Mouse (Mus musculus) forebrain, embryonic 15.5 days (tissue): ENCODE results near the gene Lpcat3. TPM values are rescaled to one million over a fixed set of nuclear protein-coding genes. Genes with fewer than 3 reads are reported as not detected.
"Not testable (repeated sequence)": the region's sequence is repeated elsewhere in the genome, so short reads cannot be mapped to it uniquely, and the experiment has no call there.

Source experiments
- ATAC-seq: fragments of 200-750 bp; cut with Nextera tagmentation; replicated peaks from 2 replicates; pipeline ENCODE4 v1.8.0; 2017; ENCODE audit warnings: mild to moderate bottlenecking, moderate TSS enrichment, moderate library complexity
- H3K27ac ChIP-seq: fragments of 300-500 bp; sonication (generic); replicated peaks from 2 replicates; pipeline ENCODE4 v1.5.1; 2015; ENCODE audit warnings: mild to moderate bottlenecking, inconsistent platforms
- H3K27me3 ChIP-seq: fragments of 300-500 bp; sonication (generic); 2 replicates; pipeline ENCODE4 v1.6.1; 2015; ENCODE audit warnings: inconsistent platforms
- H3K36me3 ChIP-seq: fragments of 300-500 bp; sonication (generic); 2 replicates; pipeline ENCODE4 v1.6.1; 2015; ENCODE audit warnings: mild to moderate bottlenecking, inconsistent platforms
- H3K4me1 ChIP-seq: fragments of 300-500 bp; sonication (generic); 2 replicates; pipeline ENCODE4 v1.6.1; 2015; ENCODE audit warnings: inconsistent platforms
- H3K4me2 ChIP-seq: fragments of 300-500 bp; sonication (generic); replicated peaks from 2 replicates; pipeline ENCODE4 v1.6.1; 2015; ENCODE audit warnings: mild to moderate bottlenecking, inconsistent platforms
- H3K4me3 ChIP-seq: fragments of 300-500 bp; sonication (generic); 2 replicates; pipeline ENCODE4 v1.5.1; 2015; ENCODE audit warnings: mild to moderate bottlenecking, inconsistent platforms
- H3K9ac ChIP-seq: fragments of 300-500 bp; sonication (generic); replicated peaks from 2 replicates; pipeline ENCODE4 v1.6.1; 2015; ENCODE audit warnings: mild to moderate bottlenecking, inconsistent platforms
- H3K9me3 ChIP-seq: fragments of 300-500 bp; sonication (generic); 2 replicates; pipeline ENCODE4 v1.6.1; 2016; ENCODE audit warnings: inconsistent platforms
- WGBS: fragments of 180-500 bp; shearing (Covaris S2); methylation state at CpG from one replicate; pipeline ENCODE4 v1.1.7; 2015; ENCODE audit warnings: mixed read lengths; 5-methylcytosine and 5-hydroxymethylcytosine counted together
- polyA plus RNA-seq: library from polyadenylated mRNA; unstranded; fragments of >200 nt; fragmentation: Nextera tagmentation; extraction: Ambion mirVana; gene quantifications from 2 replicates; pipeline ENCODE4 v1.2.1, GENCODE M21; 2015

The Lpcat3 gene
- polyA plus RNA-seq, 1 experiment from 2014 or later = 34.6 TPM

DNA sequence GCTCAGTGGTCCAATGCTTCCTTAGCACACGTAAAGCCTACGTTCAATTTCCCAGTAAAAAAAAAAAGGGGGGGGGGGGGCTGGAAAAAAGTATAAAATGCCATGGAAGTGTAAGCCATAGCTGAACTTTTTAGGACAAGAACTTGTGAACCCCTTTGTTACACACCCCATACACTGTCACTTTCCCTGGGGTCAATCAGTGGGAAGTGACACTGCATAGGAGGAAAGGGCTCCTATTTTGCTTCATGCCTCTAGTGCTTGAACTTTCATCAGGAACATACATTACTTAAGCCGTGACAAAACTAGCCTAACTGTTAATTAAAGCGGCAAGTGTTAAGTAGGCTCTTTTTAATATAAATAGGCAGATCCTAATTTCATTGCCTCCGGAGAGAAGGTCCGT is 832 bp upstream of the Lpcat3 start:
- Histone ChIP-seq H3K9me3 (no peaks in the 10 kb centered on the region), H3K27me3 (no peaks in the 10 kb centered on the region), H3K36me3 (no peaks in the 10 kb centered on the region), H3K4me1 (peaks cover 11% of the 10 kb centered on the region), H3K4me2 (peak overlapping the region; percentile 57), H3K27ac (peak overlapping the region; percentile 75; the same call in 1 of the 2 replicates), H3K4me3 (peak overlapping the region; percentile 84), H3K9ac (peak overlapping the region; percentile 60)
- WGBS = 29% methylated on average over 6 of the region's 6 CpGs
- ATAC-seq = no peak

DNA sequence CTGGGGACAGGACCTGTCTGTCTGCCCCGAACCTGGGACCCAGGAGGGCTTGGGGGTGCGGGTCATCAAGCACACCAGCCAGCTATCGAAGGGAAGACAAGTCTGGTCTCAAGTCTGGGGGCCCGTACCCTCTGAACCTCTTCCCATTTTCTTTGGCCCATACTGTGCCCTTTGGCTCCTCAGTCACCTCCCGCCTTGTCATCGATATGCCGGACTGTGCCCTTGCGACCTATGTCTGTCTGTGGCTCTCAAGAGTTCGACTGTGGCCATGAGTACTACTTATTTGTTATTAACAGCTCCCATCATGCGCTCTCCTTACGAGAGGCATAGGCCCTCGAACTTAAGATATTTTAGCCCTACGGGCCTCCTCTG is 583 bp downstream of the Lpcat3 start:
- Histone ChIP-seq H3K4me1 (peaks cover 11% of the 10 kb centered on the region), H3K9ac (peak overlapping the region; percentile 60), H3K4me3 (peak overlapping the region; percentile 84), H3K9me3 (no peaks in the 10 kb centered on the region), H3K36me3 (no peaks in the 10 kb centered on the region), H3K27ac (peak overlapping the region; percentile 75), H3K27me3 (no peaks in the 10 kb centered on the region), H3K4me2 (peak overlapping the region; percentile 57)
- 21% methylated on average over 13 of the region's 13 CpGs for WGBS
- ATAC-seq = no peak

DNA sequence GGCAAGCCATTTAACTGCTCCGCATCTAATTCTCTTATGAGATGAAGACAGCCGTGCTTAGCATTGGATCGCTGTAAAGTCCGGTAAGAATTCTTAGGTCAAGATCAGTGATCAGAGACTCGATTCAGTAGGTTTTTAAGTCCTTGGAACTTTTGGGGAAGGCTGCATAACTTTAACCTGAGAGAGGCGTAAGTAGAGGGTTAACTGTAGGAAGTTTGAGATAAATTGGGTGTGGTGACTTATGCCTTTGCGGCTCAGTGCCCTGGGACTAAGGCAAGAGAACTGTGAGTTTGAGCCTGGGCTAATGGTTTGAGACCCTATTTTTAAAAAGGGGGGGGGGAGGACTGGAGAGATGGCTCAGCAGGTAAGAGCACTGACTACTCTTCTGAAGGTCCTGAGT is 1.4 kb downstream of the Lpcat3 start:
- Histone ChIP-seq H3K9ac (no peak overlapping the region), H3K9me3 (no peaks in the 10 kb centered on the region), H3K4me3 (no peak overlapping the region), H3K4me1 (peaks cover 11% of the 10 kb centered on the region), H3K4me2 (no peak overlapping the region; the same call in 1 of the 2 replicates), H3K36me3 (no peaks in the 10 kb centered on the region), H3K27me3 (no peaks in the 10 kb centered on the region), H3K27ac (no peak overlapping the region)
- no peak for ATAC-seq
- whole genome bisulfite sequencing = 88% methylated on average over 7 of the region's 7 CpGs

DNA sequence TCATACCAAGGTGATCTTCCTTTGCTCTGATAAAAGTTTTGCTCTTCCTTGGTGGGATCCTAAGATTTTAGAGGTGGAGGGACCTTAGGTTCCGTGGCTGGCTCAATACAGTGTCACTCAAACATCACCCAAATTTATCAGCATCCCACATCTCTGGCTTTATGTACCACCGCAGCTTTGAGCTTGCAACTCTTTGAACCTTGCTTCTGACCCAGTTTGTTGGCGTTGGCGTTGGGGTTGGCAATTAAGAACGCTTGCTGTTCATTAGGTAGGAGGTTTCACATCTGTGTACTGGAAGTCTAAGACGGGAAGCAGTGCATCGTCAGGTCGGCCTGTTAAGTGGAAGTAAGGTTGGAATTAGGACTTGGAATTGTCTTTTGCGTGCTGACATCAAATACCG is 2.2 kb downstream of the Lpcat3 start:
- no peak overlapping the region for H3K4me2 ChIP-seq
- peaks cover 11% of the 10 kb centered on the region for H3K4me1 ChIP-seq
- H3K27ac ChIP-seq = no peak overlapping the region
- H3K9ac ChIP-seq = no peak overlapping the region
- no peaks in the 10 kb centered on the region for H3K9me3 ChIP-seq
- H3K4me3 ChIP-seq = no peak overlapping the region
- H3K36me3 ChIP-seq = no peaks in the 10 kb centered on the region
- no peak for ATAC-seq
- 93% methylated on average over 10 of the region's 10 CpGs for WGBS
- no peaks in the 10 kb centered on the region for H3K27me3 ChIP-seq

DNA sequence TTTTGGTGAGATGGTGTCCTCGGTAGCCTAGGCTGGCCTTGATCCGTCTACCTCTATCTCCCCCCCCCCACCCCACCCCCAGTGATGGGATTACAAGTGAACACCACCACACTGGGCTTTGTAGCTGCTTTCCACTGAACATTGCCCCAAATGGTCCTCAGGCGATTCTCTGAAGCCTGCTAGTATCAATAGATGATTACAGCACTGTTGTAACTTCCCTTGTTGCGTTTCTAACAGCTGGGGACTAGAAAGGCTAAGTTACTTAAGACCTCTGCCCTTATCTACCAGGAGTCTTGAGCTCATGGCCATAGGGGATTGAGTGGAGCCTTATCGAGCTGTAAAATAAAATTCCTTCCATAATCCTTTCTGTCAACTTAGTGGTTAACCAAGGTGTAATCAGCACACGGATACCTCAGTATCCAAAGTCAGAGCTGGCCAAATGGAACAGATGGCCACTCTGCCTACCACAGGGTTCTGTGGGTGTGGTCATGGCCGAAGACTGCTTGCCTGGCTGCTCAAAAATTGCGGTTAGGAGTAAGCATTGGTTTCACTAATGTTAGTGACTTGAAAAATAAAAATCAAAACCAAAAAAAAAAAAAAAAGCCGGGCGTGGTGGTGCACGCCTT is 6.5 kb downstream of the Lpcat3 start:
- H3K4me1 ChIP-seq = no peaks in the 10 kb centered on the region
- no peak overlapping the region for H3K27ac ChIP-seq
- no peak overlapping the region for H3K4me2 ChIP-seq
- no peaks in the 10 kb centered on the region for H3K9me3 ChIP-seq
- no peaks in the 10 kb centered on the region for H3K36me3 ChIP-seq
- no peak for ATAC-seq
- no peak overlapping the region for H3K4me3 ChIP-seq
- H3K9ac ChIP-seq = no peak overlapping the region
- no peaks in the 10 kb centered on the region for H3K27me3 ChIP-seq
- WGBS = 90% methylated on average over 11 of the region's 11 CpGs

DNA sequence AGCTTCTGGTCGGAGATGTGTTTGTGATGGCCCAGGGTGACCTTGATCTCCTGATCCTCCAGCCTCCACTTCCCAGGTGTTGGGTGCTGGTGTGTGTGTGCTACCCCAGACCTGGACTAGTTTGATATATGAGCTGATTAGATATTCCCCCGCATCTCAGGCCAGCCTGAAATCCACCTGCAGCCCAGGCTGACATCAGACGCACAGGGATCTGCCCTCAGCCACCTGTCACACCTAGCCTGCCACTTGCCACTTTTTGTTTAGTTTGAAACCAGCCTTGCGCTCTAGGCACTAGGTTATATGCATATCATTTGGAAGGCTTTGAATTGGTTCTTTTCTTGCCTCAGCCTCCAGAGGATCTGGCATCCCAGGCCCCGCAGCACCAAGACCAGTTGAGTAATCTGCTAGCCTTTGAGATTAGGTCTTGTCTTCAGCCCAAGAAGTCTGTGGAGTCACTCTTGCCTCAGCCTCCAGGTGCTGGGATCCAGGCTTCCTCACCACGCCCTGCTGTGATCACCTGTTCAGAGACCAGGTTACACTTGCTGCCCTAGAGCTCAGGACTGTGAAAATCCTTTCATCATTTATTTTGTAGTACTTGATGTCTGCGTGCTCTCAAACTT is 7.6 kb downstream of the Lpcat3 start:
- Histone ChIP-seq H3K4me2 (no peak overlapping the region), H3K27ac (no peak overlapping the region), H3K36me3 (no peaks in the 10 kb centered on the region), H3K4me1 (no peaks in the 10 kb centered on the region), H3K9ac (no peak overlapping the region), H3K9me3 (no peaks in the 10 kb centered on the region), H3K27me3 (no peaks in the 10 kb centered on the region), H3K4me3 (no peak overlapping the region)
- 96% methylated on average over 7 of the region's 7 CpGs for WGBS
- ATAC-seq = no peak

DNA sequence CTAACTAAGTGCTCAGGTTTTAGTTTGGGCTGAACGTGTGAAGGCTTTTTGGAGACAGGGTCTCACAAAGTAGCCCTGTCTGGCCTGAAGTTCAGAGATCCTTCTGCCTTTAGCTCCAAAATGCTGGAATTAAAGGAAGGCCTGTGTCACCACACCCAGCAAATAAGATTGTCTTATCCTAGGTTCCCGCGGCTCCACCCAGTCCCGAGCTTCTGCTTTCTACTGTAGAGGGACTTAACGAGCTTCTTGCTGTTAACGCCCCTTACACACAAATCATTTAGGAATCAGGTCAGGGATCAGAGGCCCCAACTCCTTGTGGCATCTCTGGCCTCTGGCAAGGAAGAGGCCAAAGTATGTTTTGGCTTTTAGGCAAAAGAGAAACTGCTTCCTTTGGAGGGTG is 9.3 kb downstream of the Lpcat3 start:
- Histone ChIP-seq H3K36me3 (no peaks in the 10 kb centered on the region), H3K4me1 (no peaks in the 10 kb centered on the region), H3K27ac (no peak overlapping the region), H3K4me3 (no peak overlapping the region), H3K9me3 (no peaks in the 10 kb centered on the region), H3K4me2 (no peak overlapping the region), H3K9ac (no peak overlapping the region), H3K27me3 (no peaks in the 10 kb centered on the region)
- WGBS = 51% methylated on average over 6 of the region's 6 CpGs
- no peak for ATAC-seq

DNA sequence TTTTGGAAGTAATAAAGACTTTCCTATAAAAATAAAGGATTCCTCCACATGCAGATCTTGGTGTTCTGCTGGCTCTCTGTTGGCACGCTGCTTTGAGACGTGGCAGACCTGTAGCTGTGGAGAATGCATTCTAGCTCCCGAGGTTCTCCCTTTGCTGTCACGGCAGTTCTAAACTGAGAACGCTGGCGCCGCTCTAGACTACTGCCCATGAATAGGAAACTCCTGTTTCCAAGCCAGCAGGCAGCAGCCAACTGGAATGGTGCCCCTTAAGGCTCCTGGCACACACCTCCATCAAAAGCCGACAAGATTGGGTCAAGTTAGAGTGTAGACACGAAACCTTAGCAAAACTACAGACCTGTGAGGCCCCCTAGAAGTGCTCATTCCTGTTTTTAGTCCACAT is 10.8 kb downstream of the Lpcat3 start:
- WGBS = 89% methylated on average over 9 of the region's 9 CpGs
- Histone ChIP-seq H3K4me3 (no peak overlapping the region), H3K9me3 (no peaks in the 10 kb centered on the region), H3K4me1 (no peaks in the 10 kb centered on the region), H3K36me3 (no peaks in the 10 kb centered on the region), H3K27ac (no peak overlapping the region), H3K9ac (no peak overlapping the region), H3K27me3 (no peaks in the 10 kb centered on the region), H3K4me2 (no peak overlapping the region)
- ATAC-seq = no peak

DNA sequence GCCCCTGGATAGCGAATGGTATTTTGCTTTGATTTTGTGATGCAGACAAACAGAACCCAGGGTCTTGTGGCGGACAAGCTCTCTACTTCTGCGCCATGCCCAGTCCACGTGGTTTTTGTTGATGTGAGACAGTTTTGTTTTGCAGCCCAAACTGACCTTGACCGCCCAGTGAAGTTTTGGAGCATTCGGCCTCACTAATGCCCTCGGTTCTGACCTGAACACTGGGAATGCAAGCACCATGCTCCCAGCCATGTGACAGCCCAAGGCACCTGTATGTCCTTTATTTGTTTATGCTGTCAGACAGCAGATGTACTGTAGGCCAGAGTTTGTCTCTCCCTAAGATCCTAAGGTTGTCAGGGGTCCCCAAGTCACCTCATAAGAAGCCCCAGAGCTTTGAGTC is 11.8 kb downstream of the Lpcat3 start:
- 95% methylated on average over 7 of the region's 7 CpGs for WGBS
- H3K4me3 ChIP-seq = no peak overlapping the region
- H3K36me3 ChIP-seq = no peaks in the 10 kb centered on the region

DNA sequence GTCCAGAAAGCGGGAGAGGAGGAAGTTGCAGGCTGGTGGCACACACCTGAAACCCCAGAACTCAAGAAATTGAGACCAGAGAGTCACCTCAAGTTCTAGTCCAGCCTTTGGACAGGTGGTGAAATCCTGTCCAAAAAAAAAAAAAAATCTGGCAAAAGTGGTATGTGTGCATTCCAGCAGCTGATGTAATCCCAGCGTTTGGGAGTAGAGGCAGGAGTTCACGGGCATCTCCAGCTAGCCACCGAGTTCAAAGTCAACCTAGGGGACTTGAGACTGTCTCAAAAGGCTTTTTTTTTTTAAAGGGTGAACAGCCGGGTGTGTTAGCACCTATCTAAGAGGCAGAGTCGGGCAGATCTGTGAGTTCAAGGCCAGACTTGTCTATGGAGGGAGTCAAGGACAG is 13.3 kb downstream of the Lpcat3 start:
- Histone ChIP-seq H3K27ac (no peak overlapping the region), H3K9ac (no peak overlapping the region), H3K4me3 (no peak overlapping the region), H3K27me3 (no peaks in the 10 kb centered on the region), H3K9me3 (no peaks in the 10 kb centered on the region), H3K4me2 (no peak overlapping the region), H3K36me3 (no peaks in the 10 kb centered on the region), H3K4me1 (no peaks in the 10 kb centered on the region)
- ATAC-seq = no peak
- 86% methylated on average over 6 of the region's 6 CpGs for WGBS

More for the DNA sequence above, 11.8 kb downstream of the Lpcat3 start:
- H3K4me2 ChIP-seq = no peak overlapping the region
- no peaks in the 10 kb centered on the region for H3K9me3 ChIP-seq
- no peaks in the 10 kb centered on the region for H3K4me1 ChIP-seq
- no peaks in the 10 kb centered on the region for H3K27me3 ChIP-seq
- no peak overlapping the region for H3K9ac ChIP-seq
- H3K27ac ChIP-seq = no peak overlapping the region
- no peak for ATAC-seq

DNA sequence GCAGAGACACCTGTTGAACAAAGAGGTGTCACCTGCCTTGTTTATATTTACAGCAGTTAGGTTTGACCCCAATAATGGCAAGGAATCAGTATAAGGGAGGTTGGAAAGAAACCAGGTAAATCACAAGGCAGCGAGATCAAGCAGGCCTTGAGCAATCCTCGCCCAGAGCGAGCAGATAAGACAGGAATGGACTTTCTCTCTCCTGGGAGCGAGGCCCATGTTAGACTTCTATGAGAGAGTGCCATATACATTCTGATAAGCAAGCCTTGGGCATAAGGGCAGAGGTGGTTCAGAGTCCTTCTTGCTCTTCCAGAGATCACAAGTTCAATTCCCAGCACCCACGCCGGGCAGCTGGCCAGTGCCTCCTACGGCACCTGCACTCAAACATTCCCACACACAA is 15.9 kb downstream of the Lpcat3 start:
- H3K27me3 ChIP-seq = no peaks in the 10 kb centered on the region
- no peaks in the 10 kb centered on the region for H3K36me3 ChIP-seq
- no peak overlapping the region for H3K9ac ChIP-seq
- no peak overlapping the region for H3K27ac ChIP-seq
- H3K4me2 ChIP-seq = no peak overlapping the region
- no peak for ATAC-seq
- H3K4me1 ChIP-seq = no peaks in the 10 kb centered on the region
- no peak overlapping the region for H3K4me3 ChIP-seq
- 97% methylated on average over 7 of the region's 7 CpGs for WGBS
- H3K9me3 ChIP-seq = no peaks in the 10 kb centered on the region

DNA sequence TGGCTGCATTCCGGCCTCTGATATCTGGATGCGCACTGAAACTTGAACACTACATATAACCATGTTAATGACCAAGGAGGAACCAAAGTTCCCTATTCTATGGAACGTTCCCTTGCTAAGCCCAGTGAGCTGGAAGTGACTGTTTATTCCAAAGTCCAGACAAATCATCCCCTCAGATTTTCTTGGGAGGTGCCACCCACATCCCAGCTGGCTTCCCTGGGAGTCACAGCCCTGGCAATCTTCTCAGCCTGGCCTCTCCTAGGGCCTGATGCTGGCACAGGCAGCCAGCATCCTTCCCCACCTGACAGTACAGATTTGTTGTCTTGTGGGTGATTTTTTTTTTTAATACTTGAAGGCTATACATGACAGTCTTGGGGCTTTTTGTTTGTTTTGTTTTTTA is 16.7 kb downstream of the Lpcat3 start:
- H3K27me3 ChIP-seq = no peaks in the 10 kb centered on the region
- no peak overlapping the region for H3K4me2 ChIP-seq
- no peaks in the 10 kb centered on the region for H3K36me3 ChIP-seq
- ATAC-seq = no peak
- no peak overlapping the region for H3K4me3 ChIP-seq
- no peak overlapping the region for H3K27ac ChIP-seq
- no peaks in the 10 kb centered on the region for H3K4me1 ChIP-seq
- no peaks in the 10 kb centered on the region for H3K9me3 ChIP-seq
- no peak overlapping the region for H3K9ac ChIP-seq
- 91% methylated on average over 3 of the region's 3 CpGs for WGBS

DNA sequence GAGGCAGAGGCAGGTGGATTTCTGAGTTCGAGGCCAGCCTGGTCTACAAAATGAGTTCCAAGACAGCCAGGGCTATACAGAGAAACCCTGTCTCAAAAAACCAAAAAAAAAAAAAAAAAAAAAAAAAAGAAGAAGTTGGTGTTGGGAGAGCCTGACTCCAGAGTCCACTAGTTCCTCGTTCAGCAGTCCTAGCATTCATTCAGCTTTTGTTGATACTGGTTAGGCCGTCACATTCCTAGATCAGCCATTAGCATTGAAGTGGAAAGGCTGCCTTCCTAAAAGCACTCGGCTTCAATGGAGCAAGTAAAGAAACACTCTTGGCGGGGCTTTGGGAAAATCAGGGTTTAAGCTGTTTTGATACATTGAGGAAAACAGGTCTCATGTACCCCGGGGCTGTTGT is 19.5 kb downstream of the Lpcat3 start:
- H3K36me3 ChIP-seq, H3K4me2 ChIP-seq, H3K27me3 ChIP-seq, ATAC-seq, H3K4me1 ChIP-seq, H3K4me3 ChIP-seq, H3K9me3 ChIP-seq, H3K27ac ChIP-seq, H3K9ac ChIP-seq: not testable (repeated sequence)
- 35% methylated on average over 6 of the region's 6 CpGs for WGBS
